Mouse (Mus musculus) CH12.LX (cell line): Measurements from ENCODE around the gene Tfpt. TPM values are rescaled to one million over a fixed set of nuclear protein-coding genes. Genes with fewer than 3 reads are reported as not detected.

Experiments
- DNase-seq: peaks from one replicate; pipeline ENCODE4 v3.0.0-alpha.2; 2013; ENCODE audit errors: extremely low read depth
- H3K27ac ChIP-seq: 2 replicates; pipeline ENCODE4 v1.5.1; 2012; ENCODE audit warnings: low read depth, mild to moderate bottlenecking, control low read depth, moderate library complexity; ENCODE audit not compliant: insufficient read depth
- H3K27me3 ChIP-seq: replicated peaks from 2 replicates; pipeline ENCODE3; 2012; ENCODE audit warnings: inconsistent platforms
- H3K36me3 ChIP-seq, 2 experiments: replicated peaks in 1 of 2; 2 replicates each; pipeline versions ENCODE3 to v1.6.1; 2012; ENCODE audit warnings: inconsistent platforms in 1 of 2, low read length in 1 of 2, mild to moderate bottlenecking in 1 of 2, mixed read lengths in 1 of 2, moderate library complexity in 1 of 2; ENCODE audit not compliant: control insufficient read depth in 1 of 2, insufficient read depth in 1 of 2
- H3K4me1 ChIP-seq, 2 experiments: 2 replicates each; pipeline ENCODE4 v1.6.1; 2012; ENCODE audit warnings: inconsistent platforms in 1 of 2, moderate library complexity in 1 of 2; ENCODE audit not compliant: insufficient read depth in 2 of 2, control insufficient read depth in 1 of 2
- H3K4me2 ChIP-seq: 2 replicates; pipeline ENCODE4 v1.6.1; 2012; ENCODE audit warnings: low read depth, mild to moderate bottlenecking, control low read depth; ENCODE audit not compliant: poor library complexity, insufficient read depth, severe bottlenecking
- H3K4me3 ChIP-seq, 3 experiments: fragments of 150-350 bp in 1 of 3; sonication (generic) in 1 of 3; replicated peaks in 1 of 3; 2 replicates each; pipeline versions ENCODE3 to v1.5.1; 2011 to 2012; ENCODE audit warnings: low read depth in 2 of 3, low read length in 2 of 3, mild to moderate bottlenecking in 2 of 3, moderate library complexity in 2 of 3, control low read depth in 1 of 3, improper control_type of control experiment in 1 of 3, inconsistent platforms in 1 of 3, mixed read lengths in 1 of 3; ENCODE audit not compliant: poor library complexity in 1 of 3
- H3K79me2 ChIP-seq: replicated peaks from 2 replicates; pipeline ENCODE4 v1.6.1; 2012; ENCODE audit warnings: mild to moderate bottlenecking, moderate library complexity; ENCODE audit not compliant: control insufficient read depth, poor library complexity, insufficient read depth, severe bottlenecking; ENCODE audit errors: extremely low read depth
- H3K9ac ChIP-seq: 2 replicates; pipeline ENCODE4 v1.6.1; 2012; ENCODE audit warnings: low read depth, mild to moderate bottlenecking, control low read depth, moderate library complexity; ENCODE audit not compliant: insufficient read depth
- H3K9me3 ChIP-seq: replicated peaks from 2 replicates; pipeline ENCODE3; 2012; ENCODE audit warnings: low read length, inconsistent platforms, mixed read lengths
- BHLHE40 ChIP-seq: IDR thresholded peaks from 2 replicates; pipeline ENCODE4 v1.6.1; 2011; ENCODE audit warnings: mild to moderate bottlenecking, low read depth, low read length, improper control_type of control experiment
- CHD2 ChIP-seq: IDR thresholded peaks from 2 replicates; pipeline ENCODE4 v1.6.1; 2011; ENCODE audit warnings: low read length, improper control_type of control experiment
- CTCF ChIP-seq, 2 experiments: IDR thresholded peaks in 1 of 2; conservative IDR thresholded peaks in 1 of 2; 2 replicates each; pipeline ENCODE4 v1.5.1; 2011 to 2012; ENCODE audit warnings: low read depth in 2 of 2, low read length in 2 of 2, improper control_type of control experiment in 1 of 2, inconsistent platforms in 1 of 2, mild to moderate bottlenecking in 1 of 2, moderate library complexity in 1 of 2
- ELF1 ChIP-seq: IDR thresholded peaks from 2 replicates; pipeline ENCODE4 v1.6.1; 2014; ENCODE audit warnings: low read depth, mild to moderate bottlenecking, inconsistent platforms, low read length, improper control_type of control experiment
- IRF4 ChIP-seq: IDR thresholded peaks from 2 replicates; pipeline ENCODE4 v1.6.1; 2014; ENCODE audit warnings: low read depth, mild to moderate bottlenecking, inconsistent platforms, low read length, improper control_type of control experiment
- MEF2A ChIP-seq: IDR thresholded peaks from 2 replicates; pipeline ENCODE4 v1.6.1; 2014; ENCODE audit warnings: low read depth, mild to moderate bottlenecking, inconsistent platforms, low read length, improper control_type of control experiment, borderline replicate concordance
- NELFE ChIP-seq: IDR thresholded peaks from 2 replicates; pipeline ENCODE4 v1.6.1; 2011; ENCODE audit warnings: low read depth, low read length, improper control_type of control experiment
- RAD21 ChIP-seq: IDR thresholded peaks from 2 replicates; pipeline ENCODE4 v1.6.1; 2011; ENCODE audit warnings: low read depth, mild to moderate bottlenecking, low read length, improper control_type of control experiment, moderate library complexity
- SMC3 ChIP-seq: IDR thresholded peaks from 2 replicates; pipeline ENCODE4 v1.6.1; 2011; ENCODE audit warnings: low read depth, low read length, improper control_type of control experiment
- TBP ChIP-seq: conservative IDR thresholded peaks from 2 replicates; pipeline ENCODE4 v1.6.1; 2011; ENCODE audit warnings: low read depth, low read length, improper control_type of control experiment
- UBTF ChIP-seq: IDR thresholded peaks from 2 replicates; pipeline ENCODE4 v1.6.1; 2012; ENCODE audit warnings: low read depth, mild to moderate bottlenecking, inconsistent platforms, low read length, improper control_type of control experiment, moderate library complexity
- USF1 ChIP-seq: IDR thresholded peaks from 2 replicates; pipeline ENCODE4 v1.6.1; 2014; ENCODE audit warnings: low read depth, mild to moderate bottlenecking, inconsistent platforms, low read length, improper control_type of control experiment
- ZC3H11A ChIP-seq: IDR thresholded peaks from 2 replicates; pipeline ENCODE4 v1.6.1; 2012; ENCODE audit warnings: low read depth, mild to moderate bottlenecking, inconsistent platforms, low read length, improper control_type of control experiment
- ZKSCAN1 ChIP-seq: IDR thresholded peaks from 2 replicates; pipeline ENCODE4 v1.6.1; 2012; ENCODE audit warnings: low read depth, inconsistent platforms, low read length, improper control_type of control experiment, borderline replicate concordance
- ZMIZ1 ChIP-seq: IDR thresholded peaks from 2 replicates; pipeline ENCODE4 v1.6.1; 2012; ENCODE audit warnings: low read depth, mild to moderate bottlenecking, inconsistent platforms, low read length, improper control_type of control experiment
- ZNF384 ChIP-seq: IDR thresholded peaks from 2 replicates; pipeline ENCODE4 v1.6.1; 2012; ENCODE audit warnings: low read depth, low read length, improper control_type of control experiment, inconsistent platforms
- dilution Hi-C: fragments of 300-500 bp; cut with MboI; formaldehyde crosslinking; loops from 2 replicates; pipeline ENCODE4 v1.14.3; 2020; ENCODE audit warnings: low sequenced_read_pairs; ENCODE audit not compliant: extremely low pct_unique_long_range_greater_than_20kb, extremely low pct_ligation_motif_present
- in situ Hi-C: fragments of 300-500 bp; cut with MboI; formaldehyde crosslinking; loops from 3 replicates; pipeline ENCODE4 v1.14.3; 2019; ENCODE audit warnings: low sequenced_read_pairs, low pct_ligation_motif_present, low pct_unique_long_range_greater_than_20kb, mixed read lengths
- polyA plus RNA-seq: library from polyadenylated mRNA; unstranded; fragments of >175 nt; gene quantifications from 2 replicates; pipeline ENCODE4 v1.2.1, GENCODE M21; 2012; ENCODE audit warnings: low read depth; ENCODE audit not compliant: insufficient read length
- total RNA-seq, 2 experiments: library from RNA; depleted of rRNA; stranded (reverse); fragments of 300-350 nt in 1 of 2; fragments of >200 nt in 1 of 2; gene quantifications; 2 replicates each; pipeline ENCODE4 v1.2.3; 2012 to 2014

Gene Tfpt
- total and polyA plus RNA-seq, 3 experiments, result 15.9 to 38.6 (median 28.8) TPM

GRCm38 (mm10) chr7:3576354-3577124 lies 53.2 kb downstream of the Tfpt start:
- Histone ChIP-seq H3K4me1 (peaks cover 8 to 34% of the 10 kb centered on the region in 2 experiments), H3K9me3 (no peaks in the 10 kb centered on the region)
- no peak for TF ChIP-seq UBTF
- no peak for TF ChIP-seq ZMIZ1
- TF ChIP-seq USF1, result no peak
- no peak for TF ChIP-seq ZNF384
- TF ChIP-seq ZKSCAN1, result no peak
- TF ChIP-seq IRF4, result no peak
- no peak for TF ChIP-seq MEF2A
- no peak for TF ChIP-seq ELF1
- TF ChIP-seq BHLHE40, result no peak
- no peak for TF ChIP-seq TBP
- TF ChIP-seq NELFE, result no peak
- no peak for TF ChIP-seq CHD2
- no peak for TF ChIP-seq CTCF (conservative IDR thresholded peaks at IDR 0.05 in 1 of 2, IDR thresholded peaks at IDR 0.05 in 1 of 2; ENCODE audit: low read depth in 2 of 2, low read length in 2 of 2)
- TF ChIP-seq ZC3H11A, result no peak
- TF ChIP-seq, all 38 proteins: peak for 0
- in situ Hi-C loops (no loop called here), dilution Hi-C loops (no loop called here)
- Histone ChIP-seq H3K4me3 (no peak overlapping the region), H3K36me3 (no peaks in the 10 kb centered on the region), H3K9ac (no peak overlapping the region), H3K4me2 (no peak overlapping the region), H3K27me3 (no peaks in the 10 kb centered on the region), H3K27ac (no peak overlapping the region), H3K79me2 (no peaks in the 10 kb centered on the region)
- DNase-seq, result no peak

- Histone ChIP-seq H3K27ac (no peak overlapping the region), H3K4me2 (no peak overlapping the region), H3K36me3 (no peaks in the 10 kb centered on the region), H3K79me2 (no peaks in the 10 kb centered on the region), H3K9ac (no peak overlapping the region), H3K4me3 (no peak overlapping the region), H3K27me3 (no peaks in the 10 kb centered on the region), H3K4me1 (peaks cover 0 to 29% of the 10 kb centered on the region in 2 experiments; a peak in 2 of 4 replicates), H3K9me3 (no peaks in the 10 kb centered on the region)
- TF ChIP-seq SMC3 (peak; percentile 33; the same call in 1 of the 2 replicates), ZKSCAN1 (no peak), RAD21 (peak; percentile 57), CTCF (conservative IDR thresholded peaks at IDR 0.05 in 1 of 2, IDR thresholded peaks at IDR 0.05 in 1 of 2; ENCODE audit: low read depth in 2 of 2, low read length in 2 of 2) (peak in 1 of 2 experiments; percentile 53; a peak in 2 of 4 replicates)
- no peak for DNase-seq
- in situ Hi-C loops (no loop called here), dilution Hi-C loops (no loop called here)
Observed at GRCm38 (mm10) chr7:3574216-3574615, 55.5 kb downstream of the Tfpt start.
